Mouse (Mus musculus) MEL (cell line): Measurements from ENCODE around the gene Nckap1.

Experiments used
- CTCF ChIP-seq, 3 experiments: IDR thresholded peaks in 2 of 3; conservative IDR thresholded peaks in 1 of 3; 2 replicates each; pipeline ENCODE4 v1.5.1; 2011 to 2012; ENCODE audit warnings: low read length in 3 of 3, low read depth in 2 of 3, mild to moderate bottlenecking in 2 of 3, improper control_type of control experiment in 1 of 3, inconsistent platforms in 1 of 3, mixed read lengths in 1 of 3, moderate library complexity in 1 of 3; ENCODE audit not compliant: control insufficient read depth in 1 of 3, insufficient read depth in 1 of 3, poor library complexity in 1 of 3, severe bottlenecking in 1 of 3
- HCFC1 ChIP-seq: IDR thresholded peaks from 2 replicates; pipeline ENCODE4 v1.6.1; 2012; ENCODE audit warnings: low read depth, mild to moderate bottlenecking, inconsistent platforms, low read length, improper control_type of control experiment, moderate library complexity
- MXI1 ChIP-seq: IDR thresholded peaks from 2 replicates; pipeline ENCODE4 v1.6.1; 2011; ENCODE audit warnings: mild to moderate bottlenecking, low read depth, low read length, improper control_type of control experiment
- RCOR1 ChIP-seq: IDR thresholded peaks from 2 replicates; pipeline ENCODE4 v1.6.1; 2012; ENCODE audit warnings: low read depth, mild to moderate bottlenecking, inconsistent platforms, low read length, improper control_type of control experiment

DNA sequence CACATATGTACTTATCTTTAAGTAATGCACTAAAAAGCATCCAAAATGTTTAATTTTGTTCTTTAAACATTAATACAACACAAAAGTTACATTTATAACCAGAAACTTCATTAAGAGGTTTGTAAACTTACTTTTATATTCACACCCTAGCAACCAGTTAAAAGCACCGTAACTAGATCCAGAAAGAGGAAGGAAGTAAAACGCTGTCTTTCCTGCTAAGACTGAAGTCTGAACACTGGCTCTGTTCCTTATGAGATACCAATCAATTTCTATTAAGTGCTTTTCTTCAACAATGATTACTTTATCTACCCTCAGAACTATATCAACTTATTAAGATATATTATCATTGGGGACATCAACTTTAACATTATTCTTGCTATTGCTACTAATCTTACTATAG is 44.6 kb downstream of the Nckap1 start:
- TF ChIP-seq HCFC1, result no peak
- TF ChIP-seq MXI1, result no peak
- TF ChIP-seq RCOR1, result no peak
- no peak for TF ChIP-seq CTCF (IDR thresholded peaks at IDR 0.05 in 2 of 3, conservative IDR thresholded peaks at IDR 0.05 in 1 of 3; ENCODE audit: control insufficient read depth in 1 of 3, insufficient read depth in 1 of 3, low read depth in 2 of 3, low read length in 3 of 3, poor library complexity in 1 of 3, severe bottlenecking in 1 of 3)
